Mouse (Mus musculus) gonadal fat pad, adult 2 months (tissue): ENCODE data around the gene Rapgef3. TPM values are rescaled to one million over a fixed set of nuclear protein-coding genes. Genes with fewer than 3 reads are reported as not detected.

Experiments used
- DNase-seq: peaks from one replicate; pipeline ENCODE4 v3.0.0-alpha.2; 2012; ENCODE audit warnings: low read depth
- polyA plus RNA-seq: library from polyadenylated mRNA; depleted of rRNA; stranded (reverse); fragments of >200 nt; gene quantifications from 2 replicates; pipeline ENCODE4 v1.2.3, GENCODE M21; 2012

The Rapgef3 gene
- polyA plus RNA-seq, 1 experiment, result 102 TPM

DNA sequence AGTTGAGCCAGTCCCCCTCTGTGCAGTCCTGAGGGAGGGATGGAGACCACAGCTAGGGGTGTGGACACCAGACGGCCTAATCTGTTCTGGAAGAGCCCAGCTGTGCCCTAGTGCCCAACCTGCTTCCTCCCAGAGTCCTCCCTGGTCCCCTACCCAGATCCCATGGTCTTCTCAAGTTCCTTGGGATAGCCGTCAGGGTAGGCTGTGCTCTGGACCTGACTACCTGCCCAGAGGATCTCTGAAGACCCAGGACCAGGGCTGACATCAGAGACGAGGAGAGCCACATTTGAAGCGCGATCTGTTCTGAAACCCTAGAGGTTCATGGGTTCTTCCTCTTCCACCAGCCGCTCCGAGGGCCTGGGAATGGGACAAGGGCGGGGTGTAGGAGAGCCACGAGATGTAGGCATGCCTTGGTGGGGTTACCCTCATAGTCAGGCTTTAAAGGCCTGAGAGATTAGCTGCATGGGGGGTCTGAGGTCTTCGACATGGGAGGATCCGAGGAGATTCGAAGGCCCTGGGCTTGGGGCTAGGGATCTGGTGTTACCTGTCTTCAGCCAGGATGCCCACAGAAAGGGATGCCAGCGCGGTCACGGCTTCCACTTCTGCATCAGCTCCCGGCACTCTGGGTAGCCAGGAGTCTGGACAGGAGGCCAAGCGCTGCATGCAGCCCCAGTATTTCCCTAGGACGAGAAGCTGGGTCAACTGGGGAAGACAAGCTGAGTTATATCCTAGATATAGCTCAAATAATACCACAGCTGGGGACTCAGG is 25.8 kb upstream of the Rapgef3 start:
- no peak for DNase-seq

DNA sequence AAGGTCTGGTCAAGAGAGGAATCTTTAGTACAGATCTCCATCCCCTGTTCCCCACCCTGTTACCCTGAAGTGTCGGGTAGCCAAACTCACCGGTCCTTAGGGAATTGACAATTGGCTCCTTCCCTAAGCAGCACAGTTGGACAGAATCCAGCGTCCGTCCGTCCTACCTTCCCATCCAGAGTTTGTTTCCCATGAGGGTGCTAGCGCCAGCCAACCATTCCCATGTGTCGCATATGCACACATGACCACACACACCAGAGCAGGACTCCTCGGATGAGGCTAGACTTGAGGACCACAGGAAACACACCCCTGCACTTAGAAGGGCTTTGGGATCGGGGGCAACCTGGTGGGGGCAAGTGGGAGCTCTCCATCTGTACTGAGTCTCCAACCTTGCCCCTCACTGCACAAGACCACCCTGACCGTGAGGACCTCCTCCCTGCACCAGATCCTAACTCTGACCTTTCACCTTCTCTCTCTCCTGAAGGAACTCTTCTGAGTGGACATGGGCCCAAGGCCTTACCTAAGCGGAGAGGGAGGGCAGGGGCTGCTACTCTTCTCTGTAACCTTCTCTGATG is 23.4 kb upstream of the Rapgef3 start:
- no peak for DNase-seq

DNA sequence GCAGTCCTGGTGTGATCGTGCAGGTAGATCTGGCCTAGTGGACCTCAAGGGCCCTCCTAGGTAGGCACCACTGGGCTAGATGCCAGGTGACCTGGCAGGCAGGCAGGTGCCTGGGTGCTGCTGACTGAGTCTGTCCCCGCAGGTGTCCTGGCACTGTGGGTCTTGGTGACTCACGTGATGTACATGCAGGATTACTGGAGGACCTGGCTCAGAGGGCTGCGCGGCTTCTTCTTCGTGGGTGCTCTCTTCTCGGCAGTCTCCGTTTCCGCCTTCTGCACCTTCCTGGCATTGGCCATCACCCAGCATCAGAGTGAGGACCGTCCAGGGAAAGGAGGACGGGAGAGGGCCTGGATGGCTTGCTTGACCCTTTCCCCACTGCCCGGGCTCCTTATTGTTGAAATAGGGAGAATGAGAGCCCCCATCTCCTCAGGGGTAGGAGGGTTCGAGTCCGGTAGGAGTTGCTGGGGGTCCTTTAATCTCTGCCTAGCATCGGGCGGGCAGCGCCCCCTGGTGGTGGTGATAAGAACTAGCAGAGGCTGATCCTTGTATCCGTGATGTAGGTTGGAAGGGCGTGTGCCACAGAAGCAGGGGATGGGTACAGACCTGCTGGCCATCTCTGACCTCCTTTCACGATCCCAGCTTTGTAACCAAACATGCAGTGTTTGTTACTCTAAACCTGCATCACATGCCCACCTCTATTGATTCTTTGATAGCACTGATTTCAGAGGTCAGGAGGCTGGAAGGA is 22.2 kb upstream of the Rapgef3 start:
- DNase-seq, result no peak

DNA sequence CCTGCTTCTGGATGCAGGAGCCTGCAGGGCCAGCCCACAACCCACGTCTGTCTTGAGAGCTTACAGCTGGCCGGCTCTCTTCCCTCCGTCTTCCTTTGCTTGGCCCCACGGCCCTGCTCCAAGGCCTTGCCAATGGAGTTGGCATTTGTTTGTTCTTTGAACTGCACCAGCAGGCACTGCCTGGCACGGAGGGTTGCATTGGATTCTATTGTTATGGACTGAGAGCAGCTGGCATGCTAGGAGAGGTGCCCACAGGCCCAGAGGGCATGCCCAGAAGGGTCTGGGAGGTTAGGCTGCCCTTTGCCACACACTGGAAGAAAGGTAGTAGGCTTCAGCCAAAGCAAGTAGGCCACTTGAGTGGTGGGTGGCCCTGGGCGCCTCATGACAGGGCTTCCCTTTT is 21.0 kb upstream of the Rapgef3 start:
- no peak for DNase-seq

DNA sequence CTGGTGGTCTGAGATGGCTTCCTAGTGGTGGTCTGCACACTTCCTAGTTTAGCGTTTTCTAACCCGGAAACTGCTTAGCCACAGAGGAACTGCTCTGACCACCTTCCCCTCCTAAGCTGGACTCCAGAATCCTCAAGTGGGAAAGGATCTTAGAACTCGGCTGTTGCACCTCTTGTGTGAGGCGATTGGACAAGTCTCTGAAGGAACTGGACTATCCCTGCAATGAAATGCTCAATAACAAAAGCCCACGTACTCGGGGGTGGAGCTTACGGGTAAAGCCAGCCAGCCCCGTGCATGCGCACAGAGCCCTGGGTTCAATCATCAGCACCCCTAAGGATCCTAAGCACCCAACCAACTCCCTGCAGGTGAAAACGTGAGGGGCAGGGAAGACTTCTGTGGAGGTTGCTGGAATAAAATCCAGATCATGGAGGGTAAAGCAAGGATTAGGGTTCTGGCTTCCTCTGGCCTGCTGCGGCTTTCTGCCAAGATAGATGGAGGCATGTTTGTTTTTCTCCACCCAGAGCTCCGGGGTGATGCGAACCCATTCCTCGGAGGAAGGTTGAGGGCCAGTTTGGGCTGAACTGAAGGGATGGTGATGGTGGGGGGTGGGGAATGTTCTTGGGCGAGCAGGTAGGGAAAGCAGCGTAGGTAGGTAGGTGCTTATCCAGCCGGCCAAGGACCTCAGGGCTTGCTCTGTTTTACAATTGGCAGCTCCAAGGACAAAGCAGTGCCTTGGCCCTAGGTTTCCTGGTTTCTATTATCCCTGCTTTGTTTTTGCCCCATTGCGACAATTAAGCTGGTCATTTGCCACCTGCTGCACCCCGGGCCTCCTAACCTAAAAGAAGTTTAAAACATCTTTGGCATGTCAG is 20.3 kb upstream of the Rapgef3 start:
- no peak for DNase-seq

DNA sequence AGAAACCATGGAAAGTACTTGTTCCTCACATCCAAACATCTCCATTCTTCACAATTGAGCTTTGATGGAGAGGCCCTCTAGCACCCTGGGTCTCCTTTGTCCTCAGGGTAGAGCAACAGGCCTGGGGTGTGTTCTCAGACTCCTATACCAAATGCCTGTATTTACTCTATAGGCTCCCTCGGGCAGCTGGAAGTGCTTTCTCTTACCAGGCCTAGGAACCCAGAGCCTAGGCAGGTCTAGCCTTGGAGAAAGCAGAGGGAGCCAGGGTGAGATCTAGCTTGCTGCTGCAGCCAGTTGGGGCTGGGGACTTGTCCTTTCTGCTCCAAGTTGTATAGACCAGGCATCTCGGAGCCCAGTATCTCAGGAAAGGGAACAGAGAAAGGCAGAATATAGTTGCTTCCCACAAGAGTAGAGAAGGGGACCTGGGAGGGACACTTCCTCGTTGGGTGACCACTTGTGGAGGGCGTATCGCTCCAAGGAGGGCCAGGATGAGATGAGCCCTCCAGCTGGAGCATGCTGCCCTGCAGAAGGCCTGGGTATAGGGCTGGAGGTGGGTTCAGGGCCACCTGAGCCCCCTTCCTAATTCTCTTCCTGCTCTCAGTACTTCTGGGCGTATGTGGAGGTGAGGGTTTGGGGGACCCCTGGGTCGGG is 19.5 kb upstream of the Rapgef3 start:
- no peak for DNase-seq

DNA sequence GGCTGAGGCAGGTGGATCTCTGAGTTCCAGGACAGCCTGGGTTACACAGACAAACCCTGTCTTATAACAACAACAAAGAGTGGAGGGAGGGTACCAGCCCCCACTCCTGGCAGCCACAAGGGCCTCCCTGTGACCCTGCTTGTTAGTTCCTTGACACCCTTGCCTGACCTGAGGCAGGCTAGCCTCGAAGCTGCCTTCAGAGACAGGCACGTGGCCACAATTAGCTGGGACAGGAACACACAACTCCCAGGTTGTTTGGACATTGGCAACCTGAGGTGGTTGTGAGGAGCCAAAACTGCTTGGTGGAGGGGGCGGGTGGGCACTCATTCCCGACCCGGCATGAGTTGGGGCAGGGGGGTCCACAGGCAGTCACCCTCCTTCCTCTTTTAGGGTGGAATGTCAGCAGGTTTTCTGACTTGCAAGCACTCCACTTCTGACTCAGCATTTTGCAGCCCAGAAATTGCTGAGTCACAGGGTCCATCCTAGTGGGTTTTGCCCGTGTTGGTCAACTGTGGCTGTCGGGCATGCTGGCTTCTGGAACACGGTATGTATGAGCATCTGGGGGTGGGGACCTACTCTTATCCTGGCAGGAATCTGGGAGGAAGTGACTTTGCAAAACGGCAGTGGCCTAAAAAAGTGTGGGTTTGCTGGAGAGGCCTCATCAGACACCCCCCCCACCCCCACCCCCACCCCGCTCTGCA is 18.8 kb upstream of the Rapgef3 start:
- DNase-seq, result no peak

DNA sequence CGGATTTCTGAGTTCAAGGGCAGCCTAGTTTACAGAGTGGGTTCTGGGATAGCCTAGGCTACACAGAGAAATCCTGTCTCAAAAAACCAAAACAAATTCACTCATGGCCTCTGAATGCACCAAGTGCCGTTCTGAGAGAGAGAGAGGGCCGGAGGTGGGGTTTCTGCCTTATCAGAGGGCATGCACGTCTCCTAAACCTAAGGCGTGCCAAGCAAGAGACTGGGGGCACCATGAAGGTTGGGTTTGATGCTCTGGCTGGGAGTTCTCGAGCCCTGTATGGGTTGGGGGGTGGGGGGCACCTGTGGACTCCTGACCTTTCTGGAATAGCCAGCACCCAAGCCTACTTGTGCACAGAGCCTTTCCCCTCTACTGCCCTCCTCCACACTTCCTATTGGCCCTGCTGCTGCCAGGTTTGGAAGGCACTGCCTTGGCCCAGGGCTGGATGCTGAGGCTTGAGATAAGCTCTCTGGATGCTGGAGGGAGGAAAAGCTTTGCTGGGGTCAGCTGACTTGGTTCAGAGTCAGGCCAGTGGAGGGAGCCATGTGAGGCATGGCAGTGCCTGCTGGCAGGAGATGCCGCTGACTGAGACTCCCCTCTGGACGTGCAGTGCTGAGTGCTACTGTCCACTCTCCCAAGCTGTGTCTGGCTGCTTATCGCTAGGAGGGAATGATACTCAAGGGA is 18.1 kb upstream of the Rapgef3 start:
- DNase-seq, result no peak

DNA sequence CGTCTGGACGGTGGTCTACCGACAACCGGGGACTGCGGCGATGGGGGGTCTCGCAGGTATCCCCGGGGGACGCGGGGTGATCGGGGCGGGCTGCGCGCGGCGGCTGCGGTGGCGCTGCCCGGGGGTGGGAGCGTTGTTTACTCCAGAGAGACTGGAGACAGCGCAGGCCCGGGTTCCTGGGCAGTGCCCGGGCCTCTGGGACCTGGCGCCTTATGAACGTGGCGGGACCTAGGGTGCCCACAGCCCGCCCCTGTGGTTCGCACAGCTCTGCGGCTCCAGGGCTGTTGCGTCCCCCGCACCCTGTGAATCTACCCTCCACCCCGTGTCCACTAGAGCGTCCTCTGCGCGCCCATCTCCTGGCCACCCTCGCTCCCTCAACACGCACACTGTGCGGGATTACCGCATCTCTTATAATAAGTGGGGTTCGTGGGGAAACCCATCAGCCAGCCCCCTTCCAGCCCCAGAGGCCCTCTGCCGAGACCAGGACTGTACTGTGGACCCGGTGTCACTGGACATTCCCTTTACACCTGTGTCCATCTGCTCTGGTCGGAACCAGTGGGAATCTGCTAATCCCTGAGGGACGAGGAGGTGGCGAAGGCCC is 16.9 kb upstream of the Rapgef3 start:
- DNase-seq, result no peak

DNA sequence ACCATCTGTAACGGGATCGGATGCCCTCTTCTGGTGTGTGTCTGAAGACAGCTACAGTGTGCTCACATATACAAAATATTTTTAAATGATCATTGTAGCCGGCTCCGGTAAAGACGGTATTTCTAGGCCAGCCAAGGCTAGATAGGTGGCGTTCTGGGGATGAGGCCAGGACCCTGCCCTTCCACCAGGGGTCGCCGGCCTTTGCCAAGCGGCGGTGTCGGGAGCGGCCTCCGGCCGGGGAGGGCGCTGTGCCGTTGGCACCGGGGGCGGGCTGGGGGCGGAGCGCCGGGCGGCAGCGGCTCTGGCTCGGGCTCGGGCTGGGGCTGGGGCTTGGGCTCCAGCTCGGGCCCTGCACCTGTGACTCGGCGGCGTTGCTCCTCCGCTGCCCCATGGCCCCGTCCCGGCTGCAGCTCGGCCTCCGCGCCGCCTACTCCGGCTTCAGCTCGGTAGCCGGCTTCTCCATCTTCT is 16.4 kb upstream of the Rapgef3 start:
- no peak for DNase-seq

DNA sequence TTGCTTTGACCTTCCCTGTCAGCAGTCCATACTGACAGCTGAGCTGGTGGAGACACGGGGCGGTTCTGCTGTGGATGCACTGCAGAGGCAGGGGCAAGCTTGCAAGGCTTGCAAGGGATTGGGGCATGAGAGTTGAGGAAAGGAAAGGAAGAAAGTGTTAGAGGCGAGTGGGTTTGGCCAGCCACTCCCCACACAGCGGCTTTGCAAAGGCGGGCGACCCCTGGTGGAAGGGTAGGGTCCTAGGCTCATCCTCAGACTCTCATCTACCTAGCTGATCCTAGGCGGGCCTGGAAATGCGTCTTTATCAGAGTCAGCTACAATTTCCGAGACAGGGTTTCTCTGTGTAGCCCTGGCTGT is 15.0 kb upstream of the Rapgef3 start:
- DNase-seq, result no peak

DNA sequence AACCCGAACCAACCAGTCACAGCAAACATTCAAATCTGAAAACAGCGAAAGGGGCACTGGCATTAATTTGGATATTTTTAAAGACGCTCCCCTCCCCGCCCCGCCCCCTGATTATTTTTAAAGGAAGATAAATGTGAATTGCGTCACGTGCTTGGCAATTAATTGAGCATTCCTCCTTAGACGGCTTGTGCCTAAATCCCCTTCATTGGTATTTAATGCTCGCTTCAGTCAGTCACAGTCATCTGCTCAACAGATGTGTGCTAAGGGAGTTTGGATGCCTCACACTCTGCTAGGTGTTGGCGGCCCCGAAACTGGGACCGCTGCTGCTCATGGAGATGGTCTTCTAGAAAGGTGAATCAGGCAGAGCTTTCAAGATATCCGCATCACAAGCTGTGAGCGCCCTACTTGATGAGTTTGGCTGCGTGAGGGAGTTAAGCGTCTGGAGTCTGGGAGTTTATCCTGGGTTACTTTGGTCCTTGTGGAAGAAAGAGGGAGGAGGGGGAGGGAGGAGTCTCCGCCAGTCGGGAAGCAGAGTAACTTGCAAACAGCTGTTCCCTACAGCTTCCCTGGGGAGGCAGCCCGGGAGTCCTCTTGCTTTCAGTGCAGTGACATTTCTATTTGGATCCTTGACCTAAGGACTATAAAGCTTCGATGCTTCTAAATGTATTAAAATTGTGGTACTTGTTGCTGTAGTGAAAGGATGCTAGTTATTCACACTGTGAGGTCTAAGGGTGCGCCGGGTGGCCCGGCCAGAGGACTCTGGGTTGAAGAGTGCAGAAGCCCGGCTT is 14.4 kb upstream of the Rapgef3 start:
- DNase-seq, result no peak

DNA sequence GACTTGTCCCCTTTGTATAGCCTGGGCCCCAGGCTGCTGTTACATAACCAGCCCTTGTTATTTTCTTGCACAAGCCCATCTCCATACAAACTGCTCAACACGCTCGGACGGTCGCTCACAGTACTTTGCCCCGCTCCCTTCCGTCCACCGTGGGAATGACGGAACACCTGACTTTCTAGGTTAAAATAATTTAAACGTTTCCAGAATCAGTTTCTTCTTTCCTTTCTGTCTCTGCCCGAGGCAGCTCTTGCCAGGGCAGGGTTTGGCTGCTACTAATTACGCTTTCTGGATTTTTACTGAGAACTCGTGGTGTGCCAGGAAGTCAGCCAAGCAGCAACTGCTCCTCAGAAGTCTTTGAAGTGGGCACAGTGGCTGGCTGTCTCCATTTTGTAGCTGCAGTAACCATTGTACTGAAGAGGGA is 12.8 kb upstream of the Rapgef3 start:
- DNase-seq, result no peak

DNA sequence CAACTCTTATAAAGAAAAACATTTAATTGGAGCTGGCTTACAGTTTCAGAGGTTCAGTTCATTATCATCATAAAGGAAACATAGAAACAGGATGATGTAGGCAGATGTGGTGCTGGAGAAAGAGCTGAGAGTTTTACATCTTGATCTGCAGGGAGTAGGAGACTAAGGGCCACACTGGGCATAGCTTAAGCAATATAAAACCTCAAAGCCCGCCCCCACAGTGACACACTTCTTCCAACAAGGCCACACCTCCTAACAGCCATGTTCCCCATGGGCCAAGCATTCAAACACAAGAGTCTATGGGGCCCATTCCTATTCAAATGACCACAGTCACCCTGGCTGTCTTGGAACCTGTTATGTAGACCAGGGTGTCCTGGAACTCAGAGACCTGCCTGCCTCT is 11.8 kb upstream of the Rapgef3 start:
- DNase-seq, result no peak

DNA sequence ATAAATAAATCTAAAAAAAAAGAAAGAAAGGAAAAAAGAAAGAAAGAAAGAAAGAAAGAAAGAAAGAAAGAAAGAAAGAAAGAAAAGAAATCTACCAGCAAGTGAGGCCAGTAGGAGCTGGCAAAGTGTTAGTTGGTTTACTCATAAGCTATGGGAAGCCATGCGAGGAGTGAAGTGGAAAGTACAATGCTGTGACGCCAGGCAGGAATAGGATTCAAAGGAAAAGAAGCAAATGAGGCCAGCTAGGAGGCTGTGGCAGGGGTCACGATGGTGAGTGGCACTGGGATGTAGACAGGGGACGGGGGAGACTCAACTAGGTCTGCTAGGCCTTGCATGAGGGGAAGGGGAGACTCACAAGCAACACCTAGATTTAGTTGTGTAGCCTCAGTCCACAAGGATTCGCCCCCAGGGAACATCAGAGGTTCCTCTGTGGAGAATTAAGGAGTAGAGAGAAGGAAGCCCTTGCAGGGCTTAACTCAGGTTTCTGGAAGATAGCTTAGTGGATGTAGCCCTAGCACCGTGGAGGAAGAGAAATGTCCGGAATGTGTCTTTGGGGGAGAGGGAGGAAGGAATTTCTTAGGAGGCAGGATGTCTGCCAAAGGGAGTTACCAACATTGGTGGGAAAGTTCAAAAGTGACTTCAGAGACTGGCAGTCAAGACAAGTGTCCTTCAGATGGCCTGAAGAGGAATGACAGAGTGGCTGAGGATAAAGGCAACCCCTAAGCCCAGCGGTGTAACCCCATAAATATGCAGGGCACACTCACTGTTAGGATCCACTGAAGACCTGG is 10.7 kb upstream of the Rapgef3 start, which contains the start of gene Slc48a1:
Slc48a1 (plus strand) TSS at position 210 of the 788 bp plus-strand sequence.
- no peak for DNase-seq

DNA sequence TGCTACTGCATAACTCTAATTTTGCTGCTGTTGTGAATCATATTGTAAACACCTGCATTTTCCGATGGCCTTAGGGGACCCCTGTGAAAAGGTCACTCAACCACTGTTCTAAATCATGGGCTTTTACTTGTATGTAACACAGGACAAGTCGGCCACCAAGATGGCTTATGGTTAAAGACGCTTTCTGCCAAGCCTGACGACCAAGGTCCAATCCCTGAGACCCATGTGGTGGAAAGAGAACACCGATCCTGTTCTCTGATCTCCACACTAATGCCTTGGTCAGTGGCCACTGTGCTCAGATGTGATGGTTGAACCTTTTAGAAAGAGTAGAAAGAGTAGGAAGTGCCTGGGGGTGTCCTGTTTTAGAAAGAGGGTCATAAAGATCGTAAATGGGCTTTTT is 9.1 kb upstream of the Rapgef3 start:
- no peak for DNase-seq

DNA sequence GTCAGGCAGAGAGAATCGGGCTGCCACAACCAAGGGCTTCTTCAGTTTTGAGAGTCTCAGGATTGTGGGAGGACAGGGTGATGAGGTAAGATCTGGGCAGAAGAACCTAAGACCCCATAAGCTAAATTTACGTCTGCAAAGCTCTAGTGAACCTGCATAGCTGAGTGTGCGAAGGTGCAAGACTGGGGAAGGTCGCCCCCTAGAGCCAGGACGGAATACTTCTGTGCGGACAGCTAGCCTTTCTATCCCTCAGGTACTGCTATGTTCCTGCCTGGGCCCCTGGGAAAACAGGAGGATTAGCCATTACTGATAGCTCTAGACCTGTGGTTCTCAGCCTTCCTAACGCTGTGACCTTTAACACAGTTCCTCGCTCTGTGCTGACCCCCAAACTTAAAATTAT is 8.7 kb upstream of the Rapgef3 start:
- DNase-seq, result no peak

DNA sequence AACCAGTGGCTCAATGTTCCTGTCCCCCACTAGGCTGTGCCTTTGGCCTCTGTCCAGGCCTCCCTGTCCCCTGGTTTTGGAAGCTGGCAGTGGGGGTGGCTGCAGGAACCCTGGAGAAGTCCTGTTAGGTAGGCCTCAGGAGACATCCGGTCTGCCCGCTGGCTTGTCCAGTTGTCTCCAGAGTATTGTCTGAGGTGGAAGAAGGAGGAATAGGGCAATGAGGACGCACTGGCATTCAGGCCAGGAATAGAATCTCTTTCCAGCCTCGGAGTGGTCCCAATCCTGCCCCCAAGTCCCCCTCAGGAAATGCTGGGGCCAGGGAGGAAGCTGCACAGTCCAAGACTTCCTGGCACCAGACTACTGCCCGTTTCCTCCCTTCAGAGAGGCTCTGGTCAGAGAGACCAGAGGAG is 6.2 kb upstream of the Rapgef3 start:
- no peak for DNase-seq
